Mouse (Mus musculus) CH12.LX (cell line): ENCODE measurements at regions not wholly inside any gene's neighbourhood (a gene's known extent, or its start where the extent isn't known, plus 50 kb on each side); places are given as distances from the start of the nearest gene placed in this dataset.

ENCODE experiments used
- DNase-seq: peaks from one replicate; pipeline ENCODE4 v3.0.0-alpha.2; 2013; ENCODE audit errors: extremely low read depth
- H3K27ac ChIP-seq: 2 replicates; pipeline ENCODE4 v1.5.1; 2012; ENCODE audit warnings: low read depth, mild to moderate bottlenecking, control low read depth, moderate library complexity; ENCODE audit not compliant: insufficient read depth
- H3K27me3 ChIP-seq: replicated peaks from 2 replicates; pipeline ENCODE3; 2012; ENCODE audit warnings: inconsistent platforms
- H3K36me3 ChIP-seq, 2 experiments: replicated peaks in 1 of 2; 2 replicates each; pipeline versions ENCODE3 to v1.6.1; 2012; ENCODE audit warnings: inconsistent platforms in 1 of 2, low read length in 1 of 2, mild to moderate bottlenecking in 1 of 2, mixed read lengths in 1 of 2, moderate library complexity in 1 of 2; ENCODE audit not compliant: control insufficient read depth in 1 of 2, insufficient read depth in 1 of 2
- H3K4me1 ChIP-seq, 2 experiments: 2 replicates each; pipeline ENCODE4 v1.6.1; 2012; ENCODE audit warnings: inconsistent platforms in 1 of 2, moderate library complexity in 1 of 2; ENCODE audit not compliant: insufficient read depth in 2 of 2, control insufficient read depth in 1 of 2
- H3K4me2 ChIP-seq: 2 replicates; pipeline ENCODE4 v1.6.1; 2012; ENCODE audit warnings: low read depth, mild to moderate bottlenecking, control low read depth; ENCODE audit not compliant: poor library complexity, insufficient read depth, severe bottlenecking
- H3K4me3 ChIP-seq, 3 experiments: fragments of 150-350 bp in 1 of 3; sonication (generic) in 1 of 3; replicated peaks in 1 of 3; 2 replicates each; pipeline versions ENCODE3 to v1.5.1; 2011 to 2012; ENCODE audit warnings: low read depth in 2 of 3, low read length in 2 of 3, mild to moderate bottlenecking in 2 of 3, moderate library complexity in 2 of 3, control low read depth in 1 of 3, improper control_type of control experiment in 1 of 3, inconsistent platforms in 1 of 3, mixed read lengths in 1 of 3; ENCODE audit not compliant: poor library complexity in 1 of 3
- H3K79me2 ChIP-seq: replicated peaks from 2 replicates; pipeline ENCODE4 v1.6.1; 2012; ENCODE audit warnings: mild to moderate bottlenecking, moderate library complexity; ENCODE audit not compliant: control insufficient read depth, poor library complexity, insufficient read depth, severe bottlenecking; ENCODE audit errors: extremely low read depth
- H3K9ac ChIP-seq: 2 replicates; pipeline ENCODE4 v1.6.1; 2012; ENCODE audit warnings: low read depth, mild to moderate bottlenecking, control low read depth, moderate library complexity; ENCODE audit not compliant: insufficient read depth
- H3K9me3 ChIP-seq: replicated peaks from 2 replicates; pipeline ENCODE3; 2012; ENCODE audit warnings: low read length, inconsistent platforms, mixed read lengths
- BHLHE40 ChIP-seq: IDR thresholded peaks from 2 replicates; pipeline ENCODE4 v1.6.1; 2011; ENCODE audit warnings: mild to moderate bottlenecking, low read depth, low read length, improper control_type of control experiment
- CHD1 ChIP-seq: IDR thresholded peaks from 2 replicates; pipeline ENCODE4 v1.6.1; 2012; ENCODE audit warnings: low read depth, low read length, improper control_type of control experiment, inconsistent platforms
- CHD2 ChIP-seq: IDR thresholded peaks from 2 replicates; pipeline ENCODE4 v1.6.1; 2011; ENCODE audit warnings: low read length, improper control_type of control experiment
- CTCF ChIP-seq, 2 experiments: IDR thresholded peaks in 1 of 2; conservative IDR thresholded peaks in 1 of 2; 2 replicates each; pipeline ENCODE4 v1.5.1; 2011 to 2012; ENCODE audit warnings: low read depth in 2 of 2, low read length in 2 of 2, improper control_type of control experiment in 1 of 2, inconsistent platforms in 1 of 2, mild to moderate bottlenecking in 1 of 2, moderate library complexity in 1 of 2
- E2F4 ChIP-seq: IDR thresholded peaks from 2 replicates; pipeline ENCODE4 v1.6.1; 2011; ENCODE audit warnings: low read depth, low read length, improper control_type of control experiment; ENCODE audit not compliant: insufficient replicate concordance
- ELF1 ChIP-seq: IDR thresholded peaks from 2 replicates; pipeline ENCODE4 v1.6.1; 2014; ENCODE audit warnings: low read depth, mild to moderate bottlenecking, inconsistent platforms, low read length, improper control_type of control experiment
- ETS1 ChIP-seq: conservative IDR thresholded peaks from 2 replicates; pipeline ENCODE4 v1.6.1; 2012; ENCODE audit warnings: low read depth, mild to moderate bottlenecking, inconsistent platforms, low read length, improper control_type of control experiment, moderate library complexity
- GABPA ChIP-seq: IDR thresholded peaks from 2 replicates; pipeline ENCODE4 v1.6.1; 2012; ENCODE audit warnings: low read depth, low read length, improper control_type of control experiment, inconsistent platforms; ENCODE audit not compliant: insufficient replicate concordance
- HCFC1 ChIP-seq: IDR thresholded peaks from 2 replicates; pipeline ENCODE4 v1.6.1; 2012; ENCODE audit warnings: low read depth, mild to moderate bottlenecking, inconsistent platforms, low read length, improper control_type of control experiment
- IRF4 ChIP-seq: IDR thresholded peaks from 2 replicates; pipeline ENCODE4 v1.6.1; 2014; ENCODE audit warnings: low read depth, mild to moderate bottlenecking, inconsistent platforms, low read length, improper control_type of control experiment
- JUN ChIP-seq: IDR thresholded peaks from 2 replicates; pipeline ENCODE4 v1.6.1; 2011; ENCODE audit warnings: low read depth, mild to moderate bottlenecking, low read length, improper control_type of control experiment, moderate library complexity; ENCODE audit not compliant: insufficient read depth
- JUND ChIP-seq: conservative IDR thresholded peaks from 2 replicates; pipeline ENCODE4 v1.6.1; 2011; ENCODE audit warnings: low read depth, low read length, improper control_type of control experiment
- KAT2A ChIP-seq: IDR thresholded peaks from 2 replicates; pipeline ENCODE4 v1.6.1; 2012; ENCODE audit warnings: low read length, improper control_type of control experiment, inconsistent platforms; ENCODE audit not compliant: insufficient replicate concordance
- MAFK ChIP-seq: IDR thresholded peaks from 2 replicates; pipeline ENCODE4 v1.6.1; 2011; ENCODE audit warnings: low read length, improper control_type of control experiment; ENCODE audit not compliant: insufficient replicate concordance
- MAX ChIP-seq: IDR thresholded peaks from 2 replicates; pipeline ENCODE4 v1.6.1; 2011; ENCODE audit warnings: low read length, improper control_type of control experiment
- MAZ ChIP-seq: IDR thresholded peaks from 2 replicates; pipeline ENCODE4 v1.6.1; 2012; ENCODE audit warnings: low read depth, mild to moderate bottlenecking, inconsistent platforms, low read length, improper control_type of control experiment, moderate library complexity
- MXI1 ChIP-seq: IDR thresholded peaks from 2 replicates; pipeline ENCODE4 v1.6.1; 2011; ENCODE audit warnings: mild to moderate bottlenecking, low read depth, low read length, improper control_type of control experiment
- MYC ChIP-seq: IDR thresholded peaks from 2 replicates; pipeline ENCODE4 v1.6.1; 2011; ENCODE audit warnings: low read depth, mild to moderate bottlenecking, improper control_type of control experiment, low read length
- NELFE ChIP-seq: IDR thresholded peaks from 2 replicates; pipeline ENCODE4 v1.6.1; 2011; ENCODE audit warnings: low read depth, low read length, improper control_type of control experiment
- PAX5 ChIP-seq: IDR thresholded peaks from 2 replicates; pipeline ENCODE4 v1.6.1; 2012; ENCODE audit warnings: low read length, inconsistent platforms, mixed read lengths
- POLR2A ChIP-seq: IDR thresholded peaks from 2 replicates; pipeline ENCODE4 v1.6.1; 2011; ENCODE audit warnings: low read depth, mild to moderate bottlenecking, improper control_type of control experiment, low read length
- POLR2AphosphoS2 ChIP-seq: IDR thresholded peaks from 2 replicates; pipeline ENCODE4 v1.6.1; 2011; ENCODE audit warnings: low read depth, low read length, improper control_type of control experiment
- RAD21 ChIP-seq: IDR thresholded peaks from 2 replicates; pipeline ENCODE4 v1.6.1; 2011; ENCODE audit warnings: low read depth, mild to moderate bottlenecking, low read length, improper control_type of control experiment, moderate library complexity
- RCOR1 ChIP-seq: conservative IDR thresholded peaks from 2 replicates; pipeline ENCODE4 v1.6.1; 2012; ENCODE audit warnings: low read depth, mild to moderate bottlenecking, inconsistent platforms, low read length, improper control_type of control experiment
- SIN3A ChIP-seq: IDR thresholded peaks from 2 replicates; pipeline ENCODE4 v1.6.1; 2012; ENCODE audit warnings: low read length, improper control_type of control experiment, inconsistent platforms
- SMC3 ChIP-seq: IDR thresholded peaks from 2 replicates; pipeline ENCODE4 v1.6.1; 2011; ENCODE audit warnings: low read depth, low read length, improper control_type of control experiment
- TBP ChIP-seq: conservative IDR thresholded peaks from 2 replicates; pipeline ENCODE4 v1.6.1; 2011; ENCODE audit warnings: low read depth, low read length, improper control_type of control experiment
- TCF12 ChIP-seq: IDR thresholded peaks from 2 replicates; pipeline ENCODE4 v1.6.1; 2014; ENCODE audit warnings: low read depth, mild to moderate bottlenecking, inconsistent platforms, low read length, improper control_type of control experiment
- UBTF ChIP-seq: IDR thresholded peaks from 2 replicates; pipeline ENCODE4 v1.6.1; 2012; ENCODE audit warnings: low read depth, mild to moderate bottlenecking, inconsistent platforms, low read length, improper control_type of control experiment, moderate library complexity
- USF1 ChIP-seq: IDR thresholded peaks from 2 replicates; pipeline ENCODE4 v1.6.1; 2014; ENCODE audit warnings: low read depth, mild to moderate bottlenecking, inconsistent platforms, low read length, improper control_type of control experiment
- USF2 ChIP-seq: conservative IDR thresholded peaks from 2 replicates; pipeline ENCODE4 v1.6.1; 2011; ENCODE audit warnings: low read depth, low read length, improper control_type of control experiment
- ZC3H11A ChIP-seq: IDR thresholded peaks from 2 replicates; pipeline ENCODE4 v1.6.1; 2012; ENCODE audit warnings: low read depth, mild to moderate bottlenecking, inconsistent platforms, low read length, improper control_type of control experiment
- ZKSCAN1 ChIP-seq: IDR thresholded peaks from 2 replicates; pipeline ENCODE4 v1.6.1; 2012; ENCODE audit warnings: low read depth, inconsistent platforms, low read length, improper control_type of control experiment, borderline replicate concordance
- ZMIZ1 ChIP-seq: IDR thresholded peaks from 2 replicates; pipeline ENCODE4 v1.6.1; 2012; ENCODE audit warnings: low read depth, mild to moderate bottlenecking, inconsistent platforms, low read length, improper control_type of control experiment
- ZNF384 ChIP-seq: IDR thresholded peaks from 2 replicates; pipeline ENCODE4 v1.6.1; 2012; ENCODE audit warnings: low read depth, low read length, improper control_type of control experiment, inconsistent platforms
- dilution Hi-C: fragments of 300-500 bp; cut with MboI; formaldehyde crosslinking; loops from 2 replicates; pipeline ENCODE4 v1.14.3; 2020; ENCODE audit warnings: low sequenced_read_pairs; ENCODE audit not compliant: extremely low pct_unique_long_range_greater_than_20kb, extremely low pct_ligation_motif_present
- in situ Hi-C: fragments of 300-500 bp; cut with MboI; formaldehyde crosslinking; loops from 3 replicates; pipeline ENCODE4 v1.14.3; 2019; ENCODE audit warnings: low sequenced_read_pairs, low pct_ligation_motif_present, low pct_unique_long_range_greater_than_20kb, mixed read lengths

GRCm38 (mm10) chr17:88164805-88165204 is 99.7 kb upstream of the Fbxo11 start (continued):
- TF ChIP-seq MXI1: peak; percentile 48
- peak; percentile 98 for TF ChIP-seq TCF12
- TF ChIP-seq MAZ: peak; percentile 86; the same call in 1 of the 2 replicates
- peak; percentile 12 for TF ChIP-seq RAD21
- TF ChIP-seq CHD1: 0 out of 2 replicates have a peak, but pooled peaks have one; percentile 83
- peak; percentile 85 for TF ChIP-seq MAX
- no peak for TF ChIP-seq UBTF
- no peak for TF ChIP-seq ZNF384
- TF ChIP-seq POLR2AphosphoS2: peak; percentile 76; the same call in 1 of the 2 replicates
- TF ChIP-seq ZC3H11A: no peak
- TF ChIP-seq RCOR1: peak; percentile 44; the same call in 1 of the 2 replicates
- peak; percentile 82 for TF ChIP-seq ZMIZ1
- TF ChIP-seq SIN3A: peak; percentile 84; the same call in 1 of the 2 replicates
- TF ChIP-seq JUN: peak; percentile 81
- TF ChIP-seq ZKSCAN1: no peak
- peak; percentile 63 for TF ChIP-seq NELFE

- dilution Hi-C loops (no loop called here), in situ Hi-C loops (no loop called here)
- Histone ChIP-seq H3K9ac (no peak overlapping the region), H3K27ac (no peak overlapping the region; the same call in 1 of the 2 replicates), H3K4me3 (peak overlapping the region in 1 of 3 experiments; percentile 56), H3K9me3 (peaks cover 11% of the 10 kb centered on the region), H3K4me2 (no peak overlapping the region), H3K36me3 (peaks cover 29 to 61% of the 10 kb centered on the region in 2 experiments), H3K79me2 (peaks cover 27% of the 10 kb centered on the region), H3K4me1 (peaks cover 3 to 25% of the 10 kb centered on the region in 2 experiments), H3K27me3 (no peaks in the 10 kb centered on the region)
- peak; percentile 64 for DNase-seq
- TF ChIP-seq HCFC1 (no peak), ZC3H11A (no peak), CTCF (conservative IDR thresholded peaks at IDR 0.05 in 1 of 2, IDR thresholded peaks at IDR 0.05 in 1 of 2; ENCODE audit: low read depth in 2 of 2, low read length in 2 of 2) (no peak), RAD21 (no peak), ZNF384 (no peak), MXI1 (no peak), PAX5 (no peak), POLR2A (no peak; the same call in 1 of the 2 replicates), TCF12 (peak; percentile 24; the same call in 1 of the 2 replicates), ZMIZ1 (no peak), E2F4 (no peak), ELF1 (no peak), ETS1 (peak; percentile 38; the same call in 1 of the 2 replicates), BHLHE40 (no peak), MYC (no peak), CHD1 (0 out of 2 replicates have a peak, but pooled peaks have one; percentile 4), MAFK (no peak), KAT2A (no peak), ZKSCAN1 (no peak), USF1 (no peak), NELFE (0 out of 2 replicates have a peak, but pooled peaks have one; percentile 37), SIN3A (0 out of 2 replicates have a peak, but pooled peaks have one; percentile 30), MAX (no peak), SMC3 (peak; percentile 13), POLR2AphosphoS2 (no peak), GABPA (no peak), TBP (no peak), UBTF (no peak), JUND (no peak), IRF4 (0 out of 2 replicates have a peak, but pooled peaks have one; percentile 18), USF2 (no peak), CHD2 (no peak)
Observed at GRCm38 (mm10) chr17:88165811-88166210, 100.7 kb upstream of the Fbxo11 start.
